Mouse (Mus musculus) left cerebral cortex, postnatal 14 days (tissue): ENCODE data around the gene Atp5g3. TPM values are rescaled to one million over a fixed set of nuclear protein-coding genes. Genes with fewer than 3 reads are reported as not detected.
"Not testable (repeated sequence)": the region's sequence is repeated elsewhere in the genome, so short reads cannot be mapped to it uniquely, and the experiment has no call there.

ENCODE experiments used
- DNase-seq, 2 experiments: peaks; one replicate each; pipeline ENCODE4 v3.0.0; 2021 to 2022; ENCODE audit warnings: low spot score in 2 of 2, mixed read lengths in 1 of 2
- intact Hi-C: fragments of 180-260 bp; cut with DNase I; formaldehyde crosslinking; loops from one replicate; pipeline ENCODE4 v1.15.1; 2025
- long read RNA-seq, 2 experiments: library from polyadenylated mRNA; stranded (forward); transcript quantifications; one replicate each; pipeline ENCODE4 v2.0.0; 2021
- total RNA-seq, 2 experiments: library from RNA; stranded (reverse); gene quantifications; 2 replicates each; pipeline ENCODE4 v1.2.3; 2021

The Atp5g3 gene
- 100 to 1,000 TPM; 608 to 654 TPM for total RNA-seq
- long read RNA-seq, experiment 1, transcript Atp5g3-201 (5 exons, 714 nt), result major isoform, 137 of 244 reads
- long read RNA-seq, experiment 1, transcript Atp5g3-202 (5 exons, 723 nt), result minor isoform, 68 of 244 reads
- long read RNA-seq, experiment 1, partial matches to known transcripts, result 33 of 244 reads
- long read RNA-seq, experiment 1, other reads (novel, unspliced or antisense), result 3 of 244 reads
- long read RNA-seq, experiment 2, transcript Atp5g3-202 (5 exons, 723 nt), result minor isoform, 58 of 195 reads
- long read RNA-seq, experiment 2, transcript Atp5g3-201 (5 exons, 714 nt), result major isoform, 103 of 195 reads
- long read RNA-seq, experiment 2, partial matches to known transcripts, result 25 of 195 reads
- long read RNA-seq, experiment 2, other reads (novel, unspliced or antisense), result 9 of 195 reads

- intact Hi-C loops, result no loop called here
- peak; percentile 92 to 93 for DNase-seq
These were observed at the start of gene Atp5g3 for GRCm38 (mm10) chr2:73911175-73911700. Gene Atp5g3, minus strand, starts transcription at chr2:73911326.

- intact Hi-C loops, result no loop called here
- no peak for DNase-seq
These were observed 47.2 kb upstream of the Atp5g3 start for GRCm38 (mm10) chr2:73958342-73958741.

- no peak for DNase-seq
These were observed 42.5 kb upstream of the Atp5g3 start for GRCm38 (mm10) chr2:73953612-73954011.

DNA sequence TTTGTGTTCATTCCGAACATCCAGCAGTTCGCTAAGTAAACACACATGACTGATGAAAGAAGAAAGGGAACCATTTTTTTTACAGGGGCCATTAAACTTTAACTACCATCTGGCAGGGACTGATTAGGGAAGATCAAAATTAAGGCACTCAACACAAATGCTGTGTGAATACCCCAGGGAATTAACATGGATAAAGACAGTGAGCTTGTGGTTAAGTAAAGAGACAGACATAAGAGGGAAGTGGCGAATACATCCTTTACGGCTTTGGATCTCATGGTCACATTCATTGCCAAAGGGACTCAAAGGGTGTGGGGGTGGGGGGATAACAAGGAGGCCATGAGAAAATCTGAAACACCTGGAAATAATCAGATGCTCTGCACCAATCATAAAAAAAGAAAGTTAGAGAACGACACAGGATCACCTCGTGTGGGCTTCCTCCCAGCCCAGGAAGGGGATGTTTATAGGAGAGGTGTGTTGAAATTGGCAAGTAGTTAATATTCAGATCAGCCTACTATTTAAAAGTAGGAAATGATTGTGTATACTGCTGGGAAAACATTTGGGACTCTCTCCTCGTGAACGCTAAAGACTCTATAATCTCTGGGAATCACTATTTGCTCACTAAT, 41.6 kb upstream of the Atp5g3 start:
- intact Hi-C loops, result no loop called here

More at GRCm38 (mm10) chr2:73953612-73954011, 42.5 kb upstream of the Atp5g3 start:
- intact Hi-C loops, result no loop called here

GRCm38 (mm10) chr2:73947360-73947759, 36.2 kb upstream of the Atp5g3 start:
- intact Hi-C loops, result no loop called here
- DNase-seq, result no peak

More for the DNA sequence above, 41.6 kb upstream of the Atp5g3 start:
- DNase-seq, result no peak

- intact Hi-C loops, result no loop called here
- DNase-seq, result no peak
These were observed 32.6 kb upstream of the Atp5g3 start for GRCm38 (mm10) chr2:73943735-73944134.

GRCm38 (mm10) chr2:73942844-73943243, 31.7 kb upstream of the Atp5g3 start:
- intact Hi-C loops, result no loop called here
- DNase-seq, result no peak

DNA sequence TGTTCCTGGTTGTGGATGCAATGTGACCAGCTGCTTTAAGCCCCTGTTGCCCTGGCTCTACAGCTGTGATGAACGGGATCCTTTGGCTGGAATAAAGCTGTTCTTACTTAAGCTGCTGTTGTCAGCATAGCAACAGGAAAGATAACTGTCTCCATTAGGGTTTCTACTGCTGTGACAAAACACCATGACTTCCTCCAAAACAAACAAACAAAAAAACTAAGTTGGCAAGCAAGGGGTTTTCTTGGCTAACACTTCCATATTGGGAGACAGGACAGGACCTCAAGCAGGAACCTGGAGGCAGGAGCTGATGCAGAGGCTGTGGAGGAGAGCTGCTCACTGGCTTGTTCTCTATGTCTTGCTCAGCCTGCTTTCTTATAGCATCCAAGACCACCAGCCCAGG, 30.2 kb upstream of the Atp5g3 start:
- DNase-seq, result no peak
- intact Hi-C loops, result no loop called here

DNA sequence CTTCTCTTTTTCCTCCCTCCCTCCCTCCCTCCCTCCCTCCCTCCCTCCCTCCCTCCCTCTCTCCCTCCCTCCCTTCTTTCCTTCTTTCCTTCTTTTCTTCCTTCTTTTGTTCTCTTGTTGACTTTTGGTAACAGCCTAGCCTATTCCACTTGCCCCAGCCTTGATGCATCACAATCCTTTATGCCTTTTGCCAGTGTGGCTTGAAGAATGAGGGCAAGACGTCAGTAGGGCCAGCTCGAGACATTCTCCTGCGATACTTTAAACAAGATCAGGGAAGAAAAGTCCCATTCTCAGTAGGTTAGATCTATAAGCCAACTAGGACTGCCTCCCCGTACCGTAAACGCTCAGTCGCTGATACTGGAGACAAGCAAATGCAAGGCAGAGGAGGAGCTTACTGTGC, 29.3 kb upstream of the Atp5g3 start:
- intact Hi-C loops, result no loop called here
- DNase-seq, result no peak

GRCm38 (mm10) chr2:73938896-73939295, 27.8 kb upstream of the Atp5g3 start:
- intact Hi-C loops, result no loop called here
- no peak for DNase-seq

- DNase-seq, result peak in 1 of 2 experiments; percentile 24
- intact Hi-C loops, result no loop called here
These were observed 21.7 kb upstream of the Atp5g3 start for GRCm38 (mm10) chr2:73932676-73933313.

DNA sequence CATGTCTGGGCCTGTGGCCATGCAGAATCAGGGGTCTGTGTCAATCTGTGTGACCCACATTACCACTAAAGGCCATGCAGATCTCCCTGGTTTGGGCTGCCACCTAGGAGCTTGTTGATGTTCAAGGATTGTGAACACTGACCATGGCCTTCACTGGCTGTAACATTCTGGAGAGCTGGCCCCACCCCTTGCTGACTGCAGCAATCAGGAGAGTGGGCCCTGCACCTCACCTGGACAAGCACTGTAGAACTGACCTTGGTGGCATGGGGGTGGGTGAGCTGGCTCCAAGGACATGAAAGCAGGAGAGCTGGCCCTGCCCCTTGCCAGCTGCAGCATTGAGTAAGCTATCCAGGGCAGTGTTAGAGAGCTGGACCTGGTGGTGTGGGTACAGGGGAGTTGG, 16.6 kb upstream of the Atp5g3 start:
- no peak for DNase-seq
- intact Hi-C loops, result loop anchor here (5.0 kb wide), 1 partner anchor 70 kb away; no protein-coding TSS in a partner anchor

- intact Hi-C loops, result loop anchor here (5.0 kb wide), 1 partner anchor 72 kb away; no protein-coding TSS in a partner anchor
- DNase-seq, result no peak
These were observed 14.4 kb upstream of the Atp5g3 start for GRCm38 (mm10) chr2:73925539-73925938.

DNA sequence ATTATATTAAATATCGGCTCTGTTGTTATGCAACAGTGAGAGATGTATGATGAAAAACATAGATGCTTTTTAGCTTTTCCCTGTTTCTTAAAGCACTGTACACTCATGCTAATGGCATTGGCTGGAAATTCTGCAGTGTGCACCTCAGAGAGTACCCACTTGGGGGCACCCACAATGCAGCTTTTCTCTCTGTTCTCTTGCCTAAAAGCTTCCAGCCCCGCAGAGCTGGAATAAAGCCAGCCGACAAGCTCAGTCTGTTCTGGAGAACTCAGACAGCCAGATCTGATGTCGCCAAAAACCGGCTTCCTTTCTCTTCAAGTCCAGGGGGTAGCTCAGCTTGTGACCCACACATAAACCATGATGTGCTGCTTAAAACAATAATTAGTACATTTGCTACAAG, 14.0 kb upstream of the Atp5g3 start:
- intact Hi-C loops, result loop anchor here (5.0 kb wide), 1 partner anchor 72 kb away; no protein-coding TSS in a partner anchor
- peak; percentile 93 to 94 for DNase-seq

- intact Hi-C loops, result no loop called here
- DNase-seq, result peak; percentile 57 to 63
These were observed 8.5 kb upstream of the Atp5g3 start for GRCm38 (mm10) chr2:73919642-73920041.

- DNase-seq, result no peak
- intact Hi-C loops, result no loop called here
These were observed 1.1 kb upstream of the Atp5g3 start for GRCm38 (mm10) chr2:73912264-73912663.

DNA sequence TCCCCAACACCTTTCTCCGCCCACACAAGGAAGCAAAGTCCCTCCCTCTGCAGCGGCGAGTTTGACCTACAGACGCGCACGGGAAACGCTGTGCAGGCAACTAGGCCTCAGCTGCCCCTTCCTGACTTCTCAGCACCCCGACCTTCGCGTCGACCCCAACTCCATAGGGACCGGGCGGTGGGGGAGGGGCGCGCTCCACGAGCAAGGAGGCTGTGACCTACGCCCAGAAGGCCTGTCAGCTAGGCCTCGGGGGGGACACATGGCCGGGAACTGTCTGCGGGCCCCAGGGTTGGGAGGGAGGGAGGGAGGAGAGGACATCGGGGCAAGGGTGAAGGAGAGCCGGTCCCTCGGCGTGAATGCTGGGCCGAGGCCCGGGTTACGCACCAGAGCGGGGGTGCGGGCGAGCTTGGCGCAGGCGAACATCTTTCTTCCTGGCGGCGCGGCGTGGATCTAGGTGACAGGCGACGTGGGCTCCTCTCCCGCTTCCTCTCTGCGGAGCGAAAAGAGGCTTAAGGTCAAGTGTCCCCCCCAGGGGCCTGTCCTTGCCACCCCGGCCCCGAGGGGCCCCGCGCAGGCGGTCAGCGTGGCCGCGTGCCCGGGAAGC, 453 bp downstream of the Atp5g3 start:
- DNase-seq, result peak; percentile 30 to 31
- intact Hi-C loops, result no loop called here

- DNase-seq, result no peak
- intact Hi-C loops, result no loop called here
These were observed 2.0 kb downstream of the Atp5g3 start for GRCm38 (mm10) chr2:73909116-73909515.

DNA sequence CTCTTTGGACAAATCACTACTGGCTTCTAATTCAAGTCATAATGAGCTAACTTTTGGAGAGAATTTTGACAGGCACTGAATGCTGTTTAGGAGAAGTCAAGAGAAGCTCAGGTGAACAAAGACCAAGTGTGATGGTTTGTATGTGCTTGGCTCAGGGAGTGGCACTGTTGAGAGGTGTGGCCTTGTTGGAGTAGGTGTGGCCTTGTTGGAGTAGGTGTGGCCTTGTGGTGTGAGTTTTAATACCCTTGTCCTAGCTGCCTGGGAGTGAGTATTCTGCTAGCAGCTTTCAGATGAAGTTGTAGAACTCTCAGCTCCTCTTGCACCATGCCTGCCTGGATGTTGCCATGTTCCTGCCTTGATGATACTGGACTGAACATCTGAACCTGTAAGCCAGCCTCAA, 6.4 kb downstream of the Atp5g3 start:
- intact Hi-C loops, DNase-seq: not testable (repeated sequence)

- intact Hi-C loops, result no loop called here
- DNase-seq, result no peak
These were observed 7.6 kb downstream of the Atp5g3 start for GRCm38 (mm10) chr2:73903536-73903935.
